Mouse (Mus musculus): Measurements from ENCODE around the gene Scamp1. TPM values are rescaled to one million over a fixed set of nuclear protein-coding genes. Genes with fewer than 3 reads are reported as not detected.
"Not testable (repeated sequence)": the region's sequence is repeated elsewhere in the genome, so short reads cannot be mapped to it uniquely, and the experiment has no call there.

Gene Scamp1
- total RNA-seq (2021) = 100 to 1,000 TPM; 128 to 129 TPM

- DNase-seq = peak; percentile 89
- intact Hi-C loops (cut with DNase I) = no loop called here
Observed at GRCm38 (mm10) chr13:94285281-94285871, at the start of gene Scamp1. Scamp1 (minus strand) TSS chr13:94285857.

- intact Hi-C loops (cut with DNase I) = no loop called here
- DNase-seq = no peak
Observed at GRCm38 (mm10) chr13:94330392-94330979, 44.8 kb upstream of the Scamp1 start.

- intact Hi-C loops (cut with DNase I); DNase-seq: not testable (repeated sequence)
Observed at GRCm38 (mm10) chr13:94329005-94329404, 43.3 kb upstream of the Scamp1 start.

- intact Hi-C loops (cut with DNase I) = no loop called here
Observed at GRCm38 (mm10) chr13:94328063-94328462, 42.4 kb upstream of the Scamp1 start.

GRCm38 (mm10) chr13:94322475-94322874, 36.8 kb upstream of the Scamp1 start:
- no peak for DNase-seq
- intact Hi-C loops (cut with DNase I) = no loop called here

More at GRCm38 (mm10) chr13:94328063-94328462, 42.4 kb upstream of the Scamp1 start:
- DNase-seq = no peak

- intact Hi-C loops (cut with DNase I) = no loop called here
- DNase-seq = peak; percentile 5
Observed at GRCm38 (mm10) chr13:94321094-94321792, 35.6 kb upstream of the Scamp1 start.

GRCm38 (mm10) chr13:94316975-94317511, 31.4 kb upstream of the Scamp1 start:
- intact Hi-C loops (cut with DNase I) = no loop called here
- DNase-seq = no peak

GRCm38 (mm10) chr13:94312812-94313211, 27.2 kb upstream of the Scamp1 start:
- intact Hi-C loops (cut with DNase I); DNase-seq: not testable (repeated sequence)

- intact Hi-C loops (cut with DNase I) = no loop called here
- no peak for DNase-seq
Observed at GRCm38 (mm10) chr13:94308279-94308678, 22.6 kb upstream of the Scamp1 start.

GRCm38 (mm10) chr13:94307531-94307930, 21.9 kb upstream of the Scamp1 start:
- intact Hi-C loops (cut with DNase I) = no loop called here

GRCm38 (mm10) chr13:94306968-94307289, 21.3 kb upstream of the Scamp1 start:
- no peak for DNase-seq
- intact Hi-C loops (cut with DNase I) = no loop called here

More at GRCm38 (mm10) chr13:94307531-94307930, 21.9 kb upstream of the Scamp1 start:
- no peak for DNase-seq

GRCm38 (mm10) chr13:94306277-94306967, 20.8 kb upstream of the Scamp1 start:
- intact Hi-C loops (cut with DNase I) = no loop called here
- DNase-seq = peak; percentile 48

- intact Hi-C loops (cut with DNase I) = no loop called here
- DNase-seq = no peak
Observed at GRCm38 (mm10) chr13:94300946-94301538, 15.4 kb upstream of the Scamp1 start.

- intact Hi-C loops (cut with DNase I) = no loop called here
- no peak for DNase-seq
Observed at GRCm38 (mm10) chr13:94300232-94300631, 14.6 kb upstream of the Scamp1 start.

- DNase-seq = no peak
- intact Hi-C loops (cut with DNase I) = no loop called here
Observed at GRCm38 (mm10) chr13:94298401-94298800, 12.7 kb upstream of the Scamp1 start.

GRCm38 (mm10) chr13:94296371-94296770, 10.7 kb upstream of the Scamp1 start:
- DNase-seq = no peak
- intact Hi-C loops (cut with DNase I) = no loop called here

GRCm38 (mm10) chr13:94295922-94296321, 10.3 kb upstream of the Scamp1 start:
- intact Hi-C loops (cut with DNase I) = no loop called here
- no peak for DNase-seq

- no peak for DNase-seq
- intact Hi-C loops (cut with DNase I) = loop anchor here (5.0 kb wide), 1 partner anchor 962 kb away; no protein-coding TSS in a partner anchor
Observed at GRCm38 (mm10) chr13:94294886-94295285, 9.2 kb upstream of the Scamp1 start.

GRCm38 (mm10) chr13:94293911-94294310, 8.3 kb upstream of the Scamp1 start:
- no peak for DNase-seq
- intact Hi-C loops (cut with DNase I) = loop anchor here (5.0 kb wide), 1 partner anchor 963 kb away; no protein-coding TSS in a partner anchor

- no peak for DNase-seq
- intact Hi-C loops (cut with DNase I) = no loop called here
Observed at GRCm38 (mm10) chr13:94286195-94286594, 538 bp upstream of the Scamp1 start.
